Mouse (Mus musculus): ENCODE data around the gene Notch1. TPM values are rescaled to one million over a fixed set of nuclear protein-coding genes. Genes with fewer than 3 reads are reported as not detected.

The Notch1 gene
- 21.4 and 27.9 TPM in 2 replicates for polyA plus RNA-seq (2015; fragmentation: Nextera tagmentation; extraction: Ambion mirVana)

DNA sequence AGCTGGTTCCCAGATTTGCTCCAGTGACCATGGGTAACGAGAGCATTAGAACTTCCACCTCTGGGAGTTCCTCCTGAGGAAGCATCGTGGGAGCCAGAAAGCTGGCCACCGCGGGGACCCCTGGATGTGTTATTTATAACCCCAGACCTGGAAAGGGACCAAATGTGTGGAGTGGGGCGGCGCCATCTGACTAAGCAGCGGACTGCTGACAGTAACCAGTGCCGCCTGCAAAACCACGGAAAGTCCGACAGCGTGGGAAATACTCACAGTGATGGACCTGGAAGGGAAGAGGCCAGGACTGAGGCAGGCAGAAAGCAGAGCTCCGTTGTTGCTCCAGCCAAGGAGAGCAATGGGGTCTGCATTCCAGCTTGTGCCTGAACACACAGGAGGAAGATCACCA, at the start of gene Notch1:
TSS of gene Notch1 (minus strand) at position 389 of the 400 bp plus-strand sequence.
- H3K9ac ChIP-seq (replicated peaks), result no peak within 1 kb of the TSS
- H3K27me3 ChIP-seq, result no peaks in the 10 kb centered on the region
- H3K4me1 ChIP-seq (replicated peaks), result peaks cover 13% of the 10 kb centered on the region
- H3K4me3 ChIP-seq (replicated peaks), result no peak within 1 kb of the TSS
- H3K36me3 ChIP-seq, result no peaks in the 10 kb centered on the region
- H3K27ac ChIP-seq, result no peak within 1 kb of the TSS
- no peak for ATAC-seq
- 66% methylated on average over 12 of the region's 12 CpGs for WGBS
- no peak within 1 kb of the TSS for H3K4me2 ChIP-seq (replicated peaks)
- H3K9me3 ChIP-seq, result no peaks in the 10 kb centered on the region

DNA sequence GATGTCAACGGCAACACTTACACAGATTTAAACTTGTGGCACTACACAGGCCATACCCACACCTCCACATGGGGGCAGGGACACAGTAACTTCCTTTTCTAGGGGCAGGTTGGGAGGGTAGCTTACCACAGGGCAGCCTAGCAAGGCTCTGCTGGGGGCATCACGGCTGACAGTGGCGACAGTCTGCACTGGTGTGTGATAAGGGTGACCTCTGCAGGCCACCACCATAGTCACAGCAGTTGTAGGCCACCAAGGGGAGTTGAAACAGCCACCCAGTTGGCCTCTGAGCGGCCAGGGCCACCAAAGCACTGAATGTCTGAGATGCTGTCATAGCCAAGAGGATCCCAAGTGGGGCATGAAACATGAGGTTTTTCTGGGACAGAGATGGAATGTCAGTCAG, 49.8 kb upstream of the Notch1 start:
- Histone ChIP-seq H3K4me1 (replicated peaks) (peaks cover 4% of the 10 kb centered on the region), H3K9ac (replicated peaks) (no peak overlapping the region), H3K36me3 (no peaks in the 10 kb centered on the region), H3K27ac (no peak overlapping the region), H3K27me3 (no peaks in the 10 kb centered on the region), H3K4me2 (replicated peaks) (no peak overlapping the region), H3K9me3 (no peaks in the 10 kb centered on the region), H3K4me3 (replicated peaks) (no peak overlapping the region)
- peak; percentile 73 for ATAC-seq
- 12% methylated on average over 4 of the region's 4 CpGs for WGBS

DNA sequence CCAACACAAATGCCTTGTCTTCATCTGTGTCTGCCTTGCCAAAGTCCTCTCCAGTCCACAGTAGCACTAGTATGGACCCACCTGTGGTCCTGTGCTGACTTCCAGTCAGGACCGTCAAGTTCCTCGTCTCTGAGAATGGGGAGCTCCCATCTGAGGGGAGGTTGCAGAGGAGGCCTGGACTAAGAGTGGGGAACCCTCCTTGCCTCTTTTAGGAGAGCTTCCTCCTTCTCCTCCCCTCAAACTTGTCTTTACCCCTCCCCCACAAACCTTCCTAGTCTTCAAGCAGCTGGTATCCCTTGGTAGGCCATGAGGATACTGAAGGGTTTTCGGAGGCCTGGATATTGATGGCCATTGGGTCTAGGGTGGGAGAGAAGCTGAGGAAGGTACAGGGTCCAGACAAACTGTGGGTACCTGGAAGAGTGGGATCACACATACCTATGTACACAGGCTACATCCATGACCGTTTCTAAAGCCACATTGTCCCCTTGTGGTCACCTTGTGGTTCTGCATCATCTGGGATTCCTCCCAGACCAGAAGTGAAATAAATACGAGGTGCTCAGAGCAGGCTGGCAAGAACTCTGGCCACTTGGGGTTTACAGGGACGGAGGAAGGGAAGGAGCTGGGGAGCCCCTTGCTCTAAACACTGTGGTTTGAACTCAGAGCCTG, 45.0 kb upstream of the Notch1 start:
- ATAC-seq, result peak; percentile 81
- peaks cover 16% of the 10 kb centered on the region for H3K4me1 ChIP-seq (replicated peaks)
- no peak overlapping the region for H3K27ac ChIP-seq
- no peaks in the 10 kb centered on the region for H3K36me3 ChIP-seq
- H3K4me3 ChIP-seq (replicated peaks), result no peak overlapping the region
- 43% methylated on average over 6 of the region's 6 CpGs for WGBS
- no peaks in the 10 kb centered on the region for H3K9me3 ChIP-seq
- H3K27me3 ChIP-seq, result no peaks in the 10 kb centered on the region
- H3K4me2 ChIP-seq (replicated peaks), result no peak overlapping the region
- 0 out of 2 replicates have a peak overlapping the region, but pooled peaks have one; percentile 25 for H3K9ac ChIP-seq (replicated peaks)

DNA sequence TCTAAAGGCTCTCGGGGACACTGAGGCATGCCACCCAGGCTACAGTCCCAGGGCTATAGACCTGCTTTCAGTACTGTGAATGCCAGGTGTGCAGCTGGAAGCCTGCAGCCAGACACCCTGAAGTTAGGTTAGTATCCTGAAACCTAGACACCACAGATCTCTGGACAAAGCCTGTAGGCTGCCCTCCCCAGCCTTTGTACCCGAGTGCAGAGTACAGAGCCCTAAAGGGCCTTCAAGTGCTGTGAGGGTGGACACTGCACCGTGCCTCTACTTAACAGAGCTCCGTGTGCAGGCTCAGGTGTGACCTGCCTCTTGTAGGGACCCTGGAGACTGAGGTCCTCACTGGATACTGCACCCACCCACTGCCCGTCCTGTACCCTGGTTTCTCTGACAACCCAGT, 44.0 kb upstream of the Notch1 start:
- H3K27me3 ChIP-seq, result no peaks in the 10 kb centered on the region
- H3K4me1 ChIP-seq (replicated peaks), result peaks cover 16% of the 10 kb centered on the region
- no peak overlapping the region for H3K9ac ChIP-seq (replicated peaks)
- no peak overlapping the region for H3K27ac ChIP-seq
- H3K4me2 ChIP-seq (replicated peaks), result no peak overlapping the region
- H3K4me3 ChIP-seq (replicated peaks), result no peak overlapping the region
- H3K36me3 ChIP-seq, result no peaks in the 10 kb centered on the region
- H3K9me3 ChIP-seq, result no peaks in the 10 kb centered on the region
- WGBS, result 76% methylated on average over 5 of the region's 5 CpGs
- no peak for ATAC-seq

DNA sequence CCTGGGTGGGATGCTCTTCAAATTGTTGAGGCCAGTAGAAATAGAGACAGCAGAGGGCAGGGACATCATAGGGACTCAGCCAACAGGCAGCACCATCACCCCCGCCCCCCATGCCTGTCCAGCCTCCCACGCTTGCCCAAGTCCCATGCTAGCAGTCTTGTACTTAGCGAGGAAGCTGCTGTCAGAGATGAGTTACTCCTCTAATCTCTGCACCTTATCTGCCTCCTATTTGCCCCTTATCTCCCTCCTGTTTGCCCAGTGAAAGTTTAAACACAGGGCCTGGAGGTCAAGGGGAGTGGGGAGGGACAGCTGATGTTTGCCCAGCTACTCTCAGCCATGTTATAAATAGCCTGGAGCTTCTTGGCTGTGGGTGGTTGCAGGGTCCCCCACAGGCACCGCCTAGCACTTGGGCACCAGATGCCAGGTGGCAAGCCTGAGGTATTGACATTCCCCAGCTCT, 40.1 kb upstream of the Notch1 start:
- H3K4me2 ChIP-seq (replicated peaks), result no peak overlapping the region
- H3K9ac ChIP-seq (replicated peaks), result no peak overlapping the region
- no peak for ATAC-seq
- H3K27me3 ChIP-seq, result no peaks in the 10 kb centered on the region
- H3K9me3 ChIP-seq, result no peaks in the 10 kb centered on the region
- peaks cover 15% of the 10 kb centered on the region for H3K4me1 ChIP-seq (replicated peaks)
- H3K36me3 ChIP-seq, result no peaks in the 10 kb centered on the region
- H3K27ac ChIP-seq, result no peak overlapping the region
- no peak overlapping the region for H3K4me3 ChIP-seq (replicated peaks)
- 63% methylated on average over 4 of the region's 4 CpGs for WGBS

DNA sequence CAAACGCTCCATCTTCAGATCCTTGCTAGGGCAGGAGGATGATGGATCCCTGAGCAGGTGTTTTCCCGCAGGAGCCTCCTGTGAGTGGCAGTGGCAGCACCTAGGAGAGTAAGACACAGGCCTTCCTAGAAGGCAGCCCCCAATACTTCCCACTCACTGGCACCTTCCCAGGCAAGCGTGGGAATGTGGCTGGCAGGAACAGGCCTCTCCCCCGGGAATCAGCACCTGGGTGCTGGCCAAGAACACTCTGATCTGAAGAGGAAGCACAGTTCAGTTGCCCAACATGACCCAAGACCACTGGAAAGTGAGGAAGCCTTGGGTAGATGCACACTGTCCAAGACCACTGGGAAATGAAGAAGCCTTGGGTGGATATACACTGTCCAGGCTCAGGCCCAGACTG, 38.6 kb upstream of the Notch1 start:
- H3K4me1 ChIP-seq (replicated peaks), result peaks cover 5% of the 10 kb centered on the region
- no peak overlapping the region for H3K9ac ChIP-seq (replicated peaks)
- no peaks in the 10 kb centered on the region for H3K27me3 ChIP-seq
- no peaks in the 10 kb centered on the region for H3K9me3 ChIP-seq
- H3K4me3 ChIP-seq (replicated peaks), result no peak overlapping the region
- no peak overlapping the region for H3K4me2 ChIP-seq (replicated peaks)
- WGBS, result 88% methylated on average over 4 of the region's 4 CpGs
- H3K27ac ChIP-seq, result no peak overlapping the region
- H3K36me3 ChIP-seq, result no peaks in the 10 kb centered on the region
- ATAC-seq, result no peak

DNA sequence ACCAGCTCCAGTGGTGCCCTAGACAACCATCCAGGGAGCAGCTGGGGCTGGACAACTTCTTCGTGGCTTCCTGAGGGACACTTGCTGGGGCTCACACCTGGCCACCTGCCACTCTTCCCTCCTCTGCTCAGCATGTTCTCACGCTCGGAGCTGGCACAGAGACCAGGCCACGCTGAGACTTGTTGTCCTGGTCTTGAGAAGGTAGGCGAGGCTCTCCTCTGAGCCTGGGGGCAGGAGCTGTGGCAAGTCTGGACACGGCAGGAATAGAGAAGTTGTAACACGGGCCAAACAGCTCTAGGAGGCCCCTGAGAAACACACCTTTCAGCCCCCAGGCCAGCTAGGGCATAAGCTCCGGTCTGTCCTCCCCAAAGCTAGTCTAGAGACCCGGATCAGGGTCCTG, 37.4 kb upstream of the Notch1 start:
- Histone ChIP-seq H3K36me3 (no peaks in the 10 kb centered on the region), H3K9me3 (no peaks in the 10 kb centered on the region), H3K4me2 (replicated peaks) (no peak overlapping the region), H3K4me3 (replicated peaks) (no peak overlapping the region), H3K27ac (no peak overlapping the region), H3K27me3 (no peaks in the 10 kb centered on the region), H3K4me1 (replicated peaks) (peaks cover 6% of the 10 kb centered on the region; the same call in 1 of the 2 replicates), H3K9ac (replicated peaks) (no peak overlapping the region)
- ATAC-seq, result no peak
- WGBS, result 88% methylated on average over 9 of the region's 9 CpGs

DNA sequence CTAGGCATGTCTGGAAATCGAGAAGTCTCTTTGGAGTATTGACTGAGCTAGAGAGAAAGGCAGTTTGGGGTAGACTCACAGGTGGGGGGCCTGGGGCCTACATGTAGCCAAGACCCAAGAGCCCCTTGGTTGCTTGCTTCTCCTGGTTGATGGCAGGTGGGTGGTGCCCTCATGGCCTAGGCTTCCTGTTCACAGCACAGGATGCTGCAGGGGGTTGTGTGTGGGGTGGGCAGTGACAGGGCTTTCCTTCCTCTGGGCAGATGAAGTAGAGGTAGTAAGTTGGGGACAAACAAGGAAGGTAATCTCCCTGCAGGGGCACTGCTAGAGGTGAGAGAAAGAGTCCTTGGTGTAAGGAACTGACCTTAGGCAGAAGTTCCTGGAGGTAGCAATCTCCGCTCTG, 35.6 kb upstream of the Notch1 start:
- WGBS, result 92% methylated on average over 2 of the region's 2 CpGs
- H3K4me1 ChIP-seq (replicated peaks), result peaks cover 15% of the 10 kb centered on the region; the same call in 1 of the 2 replicates
- ATAC-seq, result no peak
- H3K36me3 ChIP-seq, result no peaks in the 10 kb centered on the region
- H3K27me3 ChIP-seq, result no peaks in the 10 kb centered on the region
- no peak overlapping the region for H3K9ac ChIP-seq (replicated peaks)
- no peak overlapping the region for H3K27ac ChIP-seq
- H3K4me2 ChIP-seq (replicated peaks), result no peak overlapping the region
- H3K9me3 ChIP-seq, result no peaks in the 10 kb centered on the region
- H3K4me3 ChIP-seq (replicated peaks), result no peak overlapping the region

GRCm38 (mm10) chr2:26551446-26551845, 35.0 kb upstream of the Notch1 start:
- peaks cover 17% of the 10 kb centered on the region; the same call in 1 of the 2 replicates for H3K4me1 ChIP-seq (replicated peaks)
- H3K27me3 ChIP-seq, result no peaks in the 10 kb centered on the region
- H3K9me3 ChIP-seq, result no peaks in the 10 kb centered on the region
- no peak for ATAC-seq
- no peaks in the 10 kb centered on the region for H3K36me3 ChIP-seq
- no peak overlapping the region for H3K4me2 ChIP-seq (replicated peaks)
- no peak overlapping the region for H3K4me3 ChIP-seq (replicated peaks)
- no peak overlapping the region for H3K9ac ChIP-seq (replicated peaks)
- 72% methylated on average over 8 of the region's 8 CpGs for WGBS
- H3K27ac ChIP-seq, result no peak overlapping the region

DNA sequence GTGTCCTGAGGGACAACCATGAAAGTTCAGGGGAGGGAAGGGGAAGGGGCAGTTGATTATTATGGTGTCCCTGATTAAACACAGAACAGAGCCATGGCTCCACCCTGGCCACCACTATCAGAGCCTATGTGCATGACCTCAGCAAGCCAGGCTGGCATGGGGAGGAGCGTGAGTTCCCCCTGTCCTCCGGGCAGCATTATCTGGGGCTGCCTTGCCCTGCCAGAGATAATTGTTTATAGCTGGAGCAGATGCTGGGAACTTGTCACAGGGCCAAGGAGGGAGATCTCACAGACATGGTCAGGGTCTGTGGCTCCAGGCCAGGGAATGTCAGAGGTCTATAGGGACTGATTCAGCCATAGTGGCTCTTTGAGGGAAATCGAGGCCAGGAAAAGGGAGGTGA, 34.3 kb upstream of the Notch1 start:
- 89% methylated on average over 3 of the region's 3 CpGs for WGBS
- H3K4me1 ChIP-seq (replicated peaks), result peaks cover 17% of the 10 kb centered on the region; the same call in 1 of the 2 replicates
- no peak overlapping the region for H3K4me3 ChIP-seq (replicated peaks)
- no peaks in the 10 kb centered on the region for H3K9me3 ChIP-seq
- H3K27ac ChIP-seq, result no peak overlapping the region
- no peaks in the 10 kb centered on the region for H3K27me3 ChIP-seq
- H3K4me2 ChIP-seq (replicated peaks), result no peak overlapping the region
- ATAC-seq, result no peak
- H3K36me3 ChIP-seq, result no peaks in the 10 kb centered on the region
- H3K9ac ChIP-seq (replicated peaks), result no peak overlapping the region

DNA sequence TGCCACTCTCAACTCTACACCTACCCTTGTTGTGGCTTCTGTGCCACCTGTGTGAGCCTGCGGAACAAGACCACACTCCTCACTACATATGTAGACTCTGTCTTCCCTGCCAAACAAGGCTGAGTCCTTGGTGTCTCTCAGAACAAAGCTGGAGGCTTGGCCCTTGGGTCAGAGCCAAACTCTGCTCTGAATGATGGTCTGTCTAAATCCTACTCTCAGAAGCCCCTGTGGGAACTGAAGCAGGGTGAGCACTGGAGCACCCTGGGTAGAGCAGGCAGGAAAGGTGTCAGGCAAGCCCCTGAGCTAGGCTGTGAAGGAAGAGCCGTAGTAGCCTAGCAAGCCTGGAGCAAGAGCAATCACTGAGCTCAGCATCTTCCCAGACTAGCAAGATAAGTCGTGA, 33.7 kb upstream of the Notch1 start:
- Histone ChIP-seq H3K9me3 (no peaks in the 10 kb centered on the region), H3K4me3 (replicated peaks) (no peak overlapping the region), H3K4me1 (replicated peaks) (peaks cover 17% of the 10 kb centered on the region; the same call in 1 of the 2 replicates), H3K27me3 (no peaks in the 10 kb centered on the region), H3K4me2 (replicated peaks) (no peak overlapping the region), H3K9ac (replicated peaks) (no peak overlapping the region), H3K36me3 (no peaks in the 10 kb centered on the region), H3K27ac (no peak overlapping the region)
- WGBS, result 79% methylated on average over 3 of the region's 3 CpGs
- no peak for ATAC-seq

- no peak overlapping the region for H3K9ac ChIP-seq (replicated peaks)
- whole genome bisulfite sequencing, result 86% methylated on average over 10 of the region's 10 CpGs
- no peaks in the 10 kb centered on the region for H3K9me3 ChIP-seq
- no peak overlapping the region for H3K27ac ChIP-seq
- no peak overlapping the region for H3K4me3 ChIP-seq (replicated peaks)
- H3K27me3 ChIP-seq, result no peaks in the 10 kb centered on the region
- H3K36me3 ChIP-seq, result no peaks in the 10 kb centered on the region
- ATAC-seq, result no peak
- H3K4me1 ChIP-seq (replicated peaks), result peaks cover 17% of the 10 kb centered on the region; the same call in 1 of the 2 replicates
- H3K4me2 ChIP-seq (replicated peaks), result no peak overlapping the region
These were observed 33.3 kb upstream of the Notch1 start for GRCm38 (mm10) chr2:26549801-26550200.

DNA sequence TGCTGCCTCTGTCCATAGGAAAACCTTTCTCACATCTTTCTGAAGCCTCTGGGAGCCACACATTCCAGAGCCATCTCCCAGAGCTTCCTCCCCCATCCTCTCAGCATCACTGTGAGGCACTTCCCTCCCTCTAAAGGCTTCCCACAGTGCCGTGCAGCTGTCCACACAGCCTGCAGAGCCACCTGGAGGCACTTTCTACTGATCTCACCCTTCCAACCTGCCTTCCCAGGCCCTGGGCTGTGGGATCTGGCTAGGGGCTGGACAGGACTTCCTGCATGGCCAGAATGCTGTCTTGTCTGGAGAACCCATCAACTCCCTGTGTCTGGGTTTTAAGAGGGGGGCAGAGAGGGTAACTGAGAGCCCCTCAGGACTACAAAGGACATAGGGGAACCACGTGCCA, 31.0 kb upstream of the Notch1 start:
- no peak overlapping the region for H3K9ac ChIP-seq (replicated peaks)
- no peak overlapping the region for H3K27ac ChIP-seq
- no peak overlapping the region for H3K4me2 ChIP-seq (replicated peaks)
- no peaks in the 10 kb centered on the region for H3K36me3 ChIP-seq
- no peak overlapping the region for H3K4me3 ChIP-seq (replicated peaks)
- peaks cover 17% of the 10 kb centered on the region; the same call in 1 of the 2 replicates for H3K4me1 ChIP-seq (replicated peaks)
- ATAC-seq, result no peak
- no peaks in the 10 kb centered on the region for H3K27me3 ChIP-seq
- WGBS, result 39% methylated on average over 2 of the region's 2 CpGs
- no peaks in the 10 kb centered on the region for H3K9me3 ChIP-seq

Measured in midbrain, embryonic 13.5 days (tissue).